Mouse (Mus musculus) ES-E14 (cell line): ENCODE measurements at regions not wholly inside any gene's neighbourhood (a gene's known extent, or its start where the extent isn't known, plus 50 kb on each side); places are given as distances from the start of the nearest gene placed in this dataset.

Experiments
- DNase-seq: peaks from one replicate; pipeline ENCODE4 v3.0.0-alpha.2; 2013; ENCODE audit warnings: low read depth, low spot score
- H3K27ac ChIP-seq: 2 replicates; pipeline ENCODE4 v1.5.1; 2012; ENCODE audit warnings: low read depth, mild to moderate bottlenecking, low read length, moderate library complexity, mixed read lengths; ENCODE audit not compliant: poor library complexity, insufficient read depth, severe bottlenecking
- H3K36me3 ChIP-seq: 2 replicates; pipeline ENCODE4 v1.6.1; 2012; ENCODE audit warnings: mild to moderate bottlenecking, low read length, moderate library complexity, mixed read lengths; ENCODE audit not compliant: control insufficient read depth, poor library complexity, insufficient read depth, severe bottlenecking
- H3K4me1 ChIP-seq, 2 experiments: fragments of 150-350 bp in 1 of 2; sonication (generic) in 1 of 2; 2 replicates each; pipeline ENCODE4 v1.6.1; 2012; ENCODE audit warnings: low read length in 2 of 2, mild to moderate bottlenecking in 1 of 2, mixed read lengths in 1 of 2; ENCODE audit not compliant: control insufficient read depth in 2 of 2, insufficient read depth in 2 of 2, poor library complexity in 1 of 2
- H3K4me3 ChIP-seq, 2 experiments: fragments of 150-350 bp in 1 of 2; sonication (generic) in 1 of 2; 2 replicates each; pipeline ENCODE4 v1.5.1; 2012; ENCODE audit warnings: low read length in 2 of 2, low read depth in 1 of 2, mild to moderate bottlenecking in 1 of 2, mixed read lengths in 1 of 2; ENCODE audit not compliant: insufficient read depth in 1 of 2, poor library complexity in 1 of 2, severe bottlenecking in 1 of 2
- H3K9ac ChIP-seq: 2 replicates; pipeline ENCODE4 v1.6.1; 2012; ENCODE audit warnings: low read depth, mild to moderate bottlenecking, low read length, mixed read lengths; ENCODE audit not compliant: poor library complexity, insufficient read depth, severe bottlenecking
- H3K9me3 ChIP-seq: fragments of 150-350 bp; sonication (generic); 2 replicates; pipeline ENCODE4 v1.6.1; 2012; ENCODE audit warnings: low read depth, mild to moderate bottlenecking, low read length; ENCODE audit not compliant: control insufficient read depth, insufficient read depth
- CHD2 ChIP-seq: IDR thresholded peaks from 2 replicates; pipeline ENCODE4 v1.6.1; 2014; ENCODE audit warnings: mild to moderate bottlenecking, low read depth, low read length, inconsistent platforms
- HCFC1 ChIP-seq: IDR thresholded peaks from 2 replicates; pipeline ENCODE4 v1.6.1; 2012; ENCODE audit warnings: low read length, inconsistent platforms, borderline replicate concordance; ENCODE audit not compliant: insufficient read depth
- MAFK ChIP-seq: IDR thresholded peaks from 2 replicates; pipeline ENCODE4 v1.6.1; 2014; ENCODE audit warnings: mild to moderate bottlenecking, low read depth, low read length, inconsistent platforms; ENCODE audit not compliant: insufficient read depth
- ZC3H11A ChIP-seq: IDR thresholded peaks from 2 replicates; pipeline ENCODE4 v1.6.1; 2012; ENCODE audit warnings: low read depth, mild to moderate bottlenecking, inconsistent platforms, low read length, borderline replicate concordance
- ZNF384 ChIP-seq: IDR thresholded peaks from 2 replicates; pipeline ENCODE4 v1.6.1; 2012; ENCODE audit warnings: low read depth, low read length, inconsistent platforms
- in situ Hi-C, 2 experiments: fragments of 600-800 bp; cut with MboI; formaldehyde crosslinking; loops; one replicate each; pipeline ENCODE4 v1.15.1; 2025; ENCODE audit warnings: low sequenced_read_pairs in 2 of 2, inconsistent platforms in 1 of 2; ENCODE audit not compliant: unreplicated experiment in 2 of 2

DNA sequence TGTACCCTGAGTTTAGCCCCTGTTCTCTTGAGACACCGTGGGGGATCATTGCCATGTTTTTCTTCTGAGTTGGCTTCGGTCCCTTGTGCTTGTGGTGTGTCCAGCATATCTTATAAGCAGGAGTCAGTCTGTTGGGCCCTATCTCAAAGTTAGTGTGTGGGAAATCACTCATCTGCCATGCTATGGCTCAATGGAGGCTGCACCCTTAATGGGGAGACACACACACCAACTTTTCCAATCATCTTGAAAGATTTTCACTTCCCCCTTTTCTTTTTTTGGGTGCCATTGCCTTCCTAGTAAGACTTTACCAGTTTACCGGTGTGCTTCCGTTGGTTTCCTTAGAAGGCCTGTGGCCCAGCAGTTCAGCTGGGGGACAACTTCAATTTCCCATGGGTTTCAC lies 130.6 kb upstream of the Ado start:
- H3K4me3 ChIP-seq: no peak overlapping the region
- H3K27ac ChIP-seq: no peak overlapping the region
- in situ Hi-C loops: no loop called here
- no peaks in the 10 kb centered on the region for H3K4me1 ChIP-seq
- H3K36me3 ChIP-seq: no peaks in the 10 kb centered on the region
- H3K9ac ChIP-seq: no peak overlapping the region
- TF ChIP-seq ZC3H11A (no peak), HCFC1 (no peak), MAFK (no peak), ZNF384 (no peak), CHD2 (no peak)
- no peaks in the 10 kb centered on the region for H3K9me3 ChIP-seq
- DNase-seq: no peak

DNA sequence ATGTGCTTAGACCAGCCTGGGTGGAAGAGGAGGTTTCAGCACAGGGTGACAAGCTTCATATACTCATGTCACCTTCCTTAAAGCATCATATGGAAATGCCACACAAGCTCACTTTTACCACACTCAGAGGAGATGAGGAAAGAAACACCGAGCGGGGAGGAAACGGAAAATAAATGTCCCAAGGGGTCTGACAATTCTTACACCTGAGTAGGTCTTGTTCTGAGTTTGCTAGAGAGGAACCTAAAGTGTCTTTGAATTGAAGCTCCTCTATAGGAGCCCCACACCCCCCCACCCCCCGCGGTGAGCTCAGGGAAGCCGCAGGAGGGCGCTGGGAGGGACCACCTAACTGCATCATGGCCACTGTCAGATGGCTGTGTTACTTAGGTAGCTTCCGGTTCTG lies 124.7 kb upstream of the Ado start:
- no peak for TF ChIP-seq ZC3H11A
- no peak for TF ChIP-seq CHD2
- no peak for TF ChIP-seq MAFK
- no peak for TF ChIP-seq HCFC1
- TF ChIP-seq ZNF384: no peak
- in situ Hi-C loops: no loop called here

DNA sequence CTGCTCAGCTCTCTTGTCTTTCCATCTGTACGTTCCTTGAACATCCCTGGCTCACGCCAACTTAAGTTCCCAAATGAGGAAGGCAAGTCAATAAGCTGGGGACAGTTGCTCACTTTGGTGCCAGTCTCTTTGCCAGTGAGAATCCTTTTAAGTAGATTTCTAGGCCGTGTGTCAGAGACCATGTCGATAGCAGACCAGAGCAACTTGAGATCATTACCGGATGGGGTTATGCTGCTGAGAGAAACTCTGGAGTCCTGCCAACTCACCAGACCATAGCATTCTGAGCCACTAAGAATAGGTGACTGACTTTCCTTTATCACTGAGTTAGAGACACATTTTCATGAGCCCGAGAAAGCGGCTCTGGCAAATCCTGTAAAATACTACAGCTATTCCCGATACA lies 123.5 kb upstream of the Ado start:
- in situ Hi-C loops: no loop called here

More for the DNA sequence above, 124.7 kb upstream of the Ado start:
- Histone ChIP-seq H3K9me3 (no peaks in the 10 kb centered on the region), H3K4me1 (no peaks in the 10 kb centered on the region), H3K36me3 (no peaks in the 10 kb centered on the region), H3K27ac (no peak overlapping the region), H3K4me3 (no peak overlapping the region), H3K9ac (no peak overlapping the region)
- no peak for DNase-seq

DNA sequence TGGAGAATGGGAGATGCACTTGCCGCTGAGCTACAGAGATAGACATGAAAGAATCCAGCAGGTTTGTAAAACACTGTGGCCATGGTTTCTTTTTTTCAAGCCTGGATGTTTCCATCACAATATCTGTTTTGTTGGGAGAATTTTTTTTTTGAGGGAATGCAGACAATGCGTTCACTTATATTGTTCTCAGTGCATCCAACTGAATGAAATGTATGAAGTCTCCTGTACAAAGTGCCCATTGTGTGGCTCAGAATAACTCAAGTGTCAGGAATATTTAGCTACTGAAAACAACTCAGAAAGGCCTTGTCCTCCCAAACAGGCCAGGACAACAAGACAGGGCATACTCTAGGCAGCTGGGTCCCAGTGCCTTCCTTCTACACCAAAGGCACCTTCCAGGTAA lies 120.3 kb upstream of the Ado start:
- TF ChIP-seq CHD2 (no peak), MAFK (no peak), ZNF384 (no peak), HCFC1 (no peak), ZC3H11A (no peak)
- in situ Hi-C loops: no loop called here

More for the DNA sequence above, 123.5 kb upstream of the Ado start:
- H3K4me1 ChIP-seq: no peaks in the 10 kb centered on the region
- H3K4me3 ChIP-seq: no peak overlapping the region
- H3K36me3 ChIP-seq: no peaks in the 10 kb centered on the region
- DNase-seq: no peak
- no peak for TF ChIP-seq CHD2
- no peak for TF ChIP-seq MAFK
- no peak for TF ChIP-seq HCFC1
- TF ChIP-seq ZC3H11A: no peak
- no peak for TF ChIP-seq ZNF384
- H3K9me3 ChIP-seq: no peaks in the 10 kb centered on the region
- no peak overlapping the region for H3K9ac ChIP-seq
- H3K27ac ChIP-seq: no peak overlapping the region

DNA sequence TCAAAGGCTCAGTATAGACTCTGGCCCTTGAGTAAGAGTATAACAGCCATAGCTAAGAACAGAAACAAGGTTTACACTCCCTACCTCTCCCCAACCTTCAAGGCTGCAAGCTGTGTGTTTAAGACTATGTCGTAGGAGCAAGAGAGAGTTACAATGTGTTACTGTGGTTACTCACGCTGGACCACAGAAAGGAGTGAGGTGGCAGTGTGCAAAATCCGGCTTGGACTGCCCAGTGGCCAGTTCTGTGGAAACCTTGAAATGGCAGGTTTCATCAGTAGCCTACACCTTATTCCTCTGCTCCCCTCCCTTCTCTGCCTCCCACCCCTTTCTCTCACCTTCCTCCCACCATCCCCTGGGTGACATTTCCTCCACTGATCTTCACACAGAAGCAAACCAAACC lies 114.3 kb upstream of the Ado start:
- no peak for TF ChIP-seq MAFK
- no peak for TF ChIP-seq HCFC1
- no peak for TF ChIP-seq CHD2
- TF ChIP-seq ZNF384: no peak
- no peak for TF ChIP-seq ZC3H11A
- no peaks in the 10 kb centered on the region for H3K4me1 ChIP-seq
- H3K36me3 ChIP-seq: no peaks in the 10 kb centered on the region
- no peak overlapping the region for H3K4me3 ChIP-seq
- no peak for DNase-seq
- H3K9me3 ChIP-seq: no peaks in the 10 kb centered on the region
- in situ Hi-C loops: no loop called here
- no peak overlapping the region for H3K27ac ChIP-seq
- no peak overlapping the region for H3K9ac ChIP-seq

More for the DNA sequence above, 120.3 kb upstream of the Ado start:
- H3K9ac ChIP-seq: no peak overlapping the region
- H3K9me3 ChIP-seq: no peaks in the 10 kb centered on the region
- no peaks in the 10 kb centered on the region for H3K36me3 ChIP-seq
- H3K4me1 ChIP-seq: no peaks in the 10 kb centered on the region
- DNase-seq: no peak
- no peak overlapping the region for H3K27ac ChIP-seq
- no peak overlapping the region for H3K4me3 ChIP-seq
